Mouse (Mus musculus): Measurements from ENCODE around the gene Cwc27.

DNA sequence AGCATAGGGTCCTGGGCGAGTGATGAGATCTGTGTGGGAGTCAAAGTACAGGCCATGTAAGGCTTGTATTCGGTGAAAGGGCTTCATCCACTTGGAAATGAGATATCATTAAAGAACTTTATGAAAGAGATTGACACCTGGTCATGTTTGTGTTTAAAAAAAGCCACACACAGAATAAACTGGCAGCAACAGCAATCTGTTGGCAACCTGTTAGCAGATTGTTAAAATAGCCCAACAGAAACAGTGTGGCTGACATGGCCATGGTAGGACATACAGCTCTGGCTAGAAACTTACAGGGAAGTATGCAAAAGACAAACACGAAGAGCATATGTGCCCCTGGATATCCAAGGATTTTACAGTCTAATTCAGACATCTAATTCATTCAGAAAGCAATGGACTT, 124.2 kb downstream of the Cwc27 start:
- TF ChIP-seq CHD2 (IDR thresholded peaks at IDR 0.05; ENCODE audit: low read depth, low read length), result no peak
- no peak for TF ChIP-seq MAFK (IDR thresholded peaks at IDR 0.05; ENCODE audit: insufficient read depth, low read depth, low read length)

Data from ES-E14 (cell line).